Mouse (Mus musculus) G1E (cell line): Measurements from ENCODE around the gene Lypd3.

ENCODE experiments used
- CTCF ChIP-seq: IDR thresholded peaks from 2 replicates; pipeline ENCODE4 v1.5.1; 2012; ENCODE audit warnings: low read depth, low read length, inconsistent platforms, mixed read lengths
- GATA1 ChIP-seq: IDR thresholded peaks from 2 replicates; pipeline ENCODE4 v1.6.1; 2012; ENCODE audit warnings: borderline replicate concordance, low read length, inconsistent platforms, mixed read lengths

- no peak for TF ChIP-seq CTCF
- TF ChIP-seq GATA1: no peak
Observed at GRCm38 (mm10) chr7:24611709-24612108, 24.6 kb upstream of the Lypd3 start.
